Mouse (Mus musculus) embryonic facial prominence, embryonic 14.5 days (tissue): ENCODE measurements around the gene Cyp2d22. TPM values are rescaled to one million over a fixed set of nuclear protein-coding genes. Genes with fewer than 3 reads are reported as not detected.

Experiments
- ATAC-seq: fragments of 200-750 bp; cut with Nextera tagmentation; 2 replicates; pipeline ENCODE4 v1.8.0; 2017; ENCODE audit warnings: low read depth, moderate number of reproducible peaks, moderate TSS enrichment
- DNase-seq: peaks from one replicate; pipeline ENCODE4 v3.0.0-alpha.2; 2015; ENCODE audit warnings: low spot score
- H3K27ac ChIP-seq: fragments of 300-500 bp; sonication (generic); replicated peaks from 2 replicates; pipeline ENCODE4 v1.5.1; 2014; ENCODE audit warnings: low read depth, mild to moderate bottlenecking, low read length, moderate library complexity
- H3K27me3 ChIP-seq: fragments of 300-500 bp; sonication (generic); replicated peaks from 2 replicates; pipeline ENCODE4 v1.6.1; 2014; ENCODE audit warnings: low read length; ENCODE audit not compliant: control insufficient read depth, insufficient read depth
- H3K36me3 ChIP-seq: fragments of 300-500 bp; sonication (generic); 2 replicates; pipeline ENCODE4 v1.6.1; 2014; ENCODE audit warnings: low read length, mixed read lengths; ENCODE audit not compliant: control insufficient read depth, insufficient read depth
- H3K4me1 ChIP-seq: fragments of 300-500 bp; sonication (generic); 2 replicates; pipeline ENCODE4 v1.6.1; 2014; ENCODE audit warnings: antibody characterized with exemption, low read length; ENCODE audit not compliant: control insufficient read depth, insufficient read depth
- H3K4me2 ChIP-seq: fragments of 300-500 bp; sonication (generic); 2 replicates; pipeline ENCODE4 v1.6.1; 2014; ENCODE audit warnings: low read depth, mild to moderate bottlenecking, low read length, moderate library complexity, mixed read lengths
- H3K4me3 ChIP-seq: fragments of 300-500 bp; sonication (generic); 2 replicates; pipeline ENCODE4 v1.5.1; 2014; ENCODE audit warnings: low read depth, mild to moderate bottlenecking, low read length
- H3K9ac ChIP-seq: fragments of 300-500 bp; sonication (generic); 2 replicates; pipeline ENCODE4 v1.6.1; 2014; ENCODE audit warnings: low read depth, mild to moderate bottlenecking, low read length, moderate library complexity, mixed read lengths
- H3K9me3 ChIP-seq: fragments of 300-500 bp; sonication (generic); 2 replicates; pipeline ENCODE4 v1.6.1; 2016; ENCODE audit warnings: low read length; ENCODE audit not compliant: control insufficient read depth
- WGBS: fragments of 180-500 bp; shearing (Covaris S2); extraction: QIAGEN DNeasy Blood & Tissue Kit; methylation state at CpG from one replicate; pipeline ENCODE4 v1.1.7; 2014; 5-methylcytosine and 5-hydroxymethylcytosine counted together
- polyA plus RNA-seq: library from polyadenylated mRNA; unstranded; fragments of >200 nt; fragmentation: Nextera tagmentation; extraction: Ambion mirVana; gene quantifications from 2 replicates; pipeline ENCODE4 v1.2.1, GENCODE M21; 2014

Gene Cyp2d22
- polyA plus RNA-seq, 1 experiment from 2014 or later, result 5.6 TPM

DNA sequence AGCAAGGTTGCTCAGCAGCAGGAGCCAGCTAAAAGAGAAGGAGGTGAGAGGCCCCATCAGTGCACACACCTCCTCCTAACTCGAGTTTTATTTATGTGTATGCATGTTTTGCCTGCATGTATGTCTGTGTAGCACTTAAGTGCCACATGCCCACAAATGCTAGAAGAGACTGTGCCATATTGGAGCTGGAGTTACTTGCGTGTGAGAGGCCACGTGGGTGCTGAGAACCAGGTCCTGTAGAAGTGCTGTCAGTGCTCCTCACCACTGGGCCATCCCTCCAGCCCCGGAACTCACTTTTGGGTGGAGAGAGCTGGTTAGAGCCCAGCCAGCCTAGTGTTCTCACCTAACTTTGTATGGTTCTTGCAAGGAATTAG is 32.8 kb downstream of the Cyp2d22 start:
- DNase-seq (no peak), ATAC-seq (no peak)
- 81% methylated on average over 4 of the region's 4 CpGs for WGBS
- peaks cover 10% of the 10 kb centered on the region; the same call in 1 of the 2 replicates for H3K4me1 ChIP-seq
- peak overlapping the region; percentile 79; the same call in 1 of the 2 replicates for H3K9ac ChIP-seq
- no peaks in the 10 kb centered on the region for H3K27me3 ChIP-seq
- 0 out of 2 replicates have a peak overlapping the region, but pooled peaks have one; percentile 75 for H3K27ac ChIP-seq
- peak overlapping the region; percentile 96 for H3K4me2 ChIP-seq
- peaks cover 49% of the 10 kb centered on the region for H3K36me3 ChIP-seq
- no peaks in the 10 kb centered on the region for H3K9me3 ChIP-seq
- peak overlapping the region; percentile 71 for H3K4me3 ChIP-seq

DNA sequence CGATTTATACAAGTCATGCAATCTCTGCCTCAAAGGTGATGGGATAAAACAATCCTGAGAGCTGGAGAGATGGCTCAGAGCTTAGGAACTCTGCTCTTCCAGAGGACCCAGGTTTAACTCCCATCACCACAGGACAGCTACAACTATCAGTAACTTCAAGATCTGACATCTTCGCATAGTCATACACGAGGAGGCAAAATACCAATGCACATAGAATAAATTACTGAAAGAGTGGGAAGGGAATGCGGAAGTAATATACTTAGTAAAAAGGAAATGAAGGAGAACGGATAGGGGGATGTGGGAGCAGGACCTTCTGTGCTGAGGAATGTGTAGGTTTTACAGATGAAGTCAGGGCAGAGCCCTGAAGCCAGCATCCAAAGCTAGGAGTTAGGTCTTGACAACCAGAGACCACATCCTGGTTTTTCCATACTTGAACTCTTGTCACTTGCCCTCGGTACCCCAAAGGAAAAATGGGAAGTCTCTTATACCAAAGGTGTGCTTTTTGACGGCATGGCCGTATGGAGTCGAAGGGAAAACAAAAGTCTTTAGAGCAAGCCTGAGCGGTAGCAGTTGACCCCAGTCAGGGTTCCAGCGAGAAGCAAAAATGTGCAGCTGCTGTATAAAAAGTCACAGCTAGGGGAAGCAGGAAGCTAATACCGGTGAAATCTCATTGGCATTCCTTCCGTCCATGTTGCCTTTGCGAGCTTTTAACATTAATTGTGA is 33.3 kb downstream of the Cyp2d22 start:
- Histone ChIP-seq H3K4me2 (peak overlapping the region; percentile 96), H3K9me3 (no peaks in the 10 kb centered on the region), H3K27ac (peak overlapping the region; percentile 75), H3K9ac (peak overlapping the region; percentile 79), H3K4me1 (peaks cover 16% of the 10 kb centered on the region), H3K36me3 (peaks cover 49% of the 10 kb centered on the region), H3K27me3 (no peaks in the 10 kb centered on the region), H3K4me3 (peak overlapping the region; percentile 71)
- no peak for DNase-seq
- ATAC-seq, result no peak
- WGBS, result 54% methylated on average over 14 of the region's 14 CpGs

DNA sequence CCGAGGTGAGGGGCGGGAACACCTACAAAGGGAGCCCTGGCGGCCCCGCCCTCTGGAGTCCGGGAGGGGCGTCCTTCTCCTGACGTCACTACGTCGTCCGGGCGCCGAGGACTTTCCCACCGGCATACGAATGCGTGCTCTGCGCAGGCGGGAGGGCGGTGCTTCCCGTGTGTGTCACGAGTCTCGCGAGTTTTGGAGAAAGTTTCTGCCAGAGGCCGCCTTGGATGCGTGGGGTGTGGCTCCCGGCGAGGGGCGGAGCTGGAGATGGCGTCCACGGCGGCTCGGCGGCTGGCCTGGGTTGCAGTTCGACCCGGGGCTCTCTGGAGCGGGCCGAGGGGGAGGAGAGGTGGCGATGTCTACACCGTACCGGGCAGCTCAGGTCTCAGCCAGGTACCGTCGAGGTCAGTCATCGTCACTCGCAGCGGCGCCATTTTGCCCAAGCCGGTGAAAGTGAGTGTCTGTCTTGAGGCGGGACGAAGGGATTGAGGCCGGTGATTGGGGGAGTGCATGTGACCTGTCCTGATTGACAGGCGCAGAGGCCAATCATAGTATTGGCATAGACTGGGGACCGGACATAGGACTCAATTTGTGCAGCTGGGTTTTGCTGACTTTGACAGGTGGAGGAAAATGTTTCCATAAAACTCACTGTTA is 34.1 kb downstream of the Cyp2d22 start:
- H3K9ac ChIP-seq, result peak overlapping the region; percentile 79

DNA sequence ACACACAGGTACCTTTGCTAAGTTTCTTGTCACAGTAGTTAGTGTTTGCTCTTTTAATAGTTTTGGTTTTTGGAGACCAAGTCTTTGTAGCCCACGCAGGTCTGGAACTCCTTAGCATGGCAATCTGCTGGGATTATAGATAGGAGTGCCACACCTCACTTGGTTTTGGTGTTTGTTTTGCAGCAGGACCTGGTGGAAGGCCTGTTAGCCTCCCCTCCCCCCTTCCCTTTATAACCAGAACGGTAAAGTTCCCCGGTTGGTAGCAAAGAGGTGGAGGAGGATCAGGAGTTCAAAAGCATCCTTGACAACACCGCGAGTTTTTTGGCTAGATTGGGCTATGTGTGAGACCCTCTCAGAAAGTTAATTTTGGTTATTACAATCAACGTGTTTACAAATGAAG is 35.1 kb downstream of the Cyp2d22 start:
- no peaks in the 10 kb centered on the region for H3K9me3 ChIP-seq
- H3K9ac ChIP-seq, result no peak overlapping the region
- ATAC-seq (no peak), DNase-seq (no peak)
- H3K27me3 ChIP-seq, result no peaks in the 10 kb centered on the region
- no peak overlapping the region for H3K4me2 ChIP-seq
- no peak overlapping the region for H3K4me3 ChIP-seq
- peaks cover 36% of the 10 kb centered on the region for H3K36me3 ChIP-seq
- 88% methylated on average over 6 of the region's 6 CpGs for WGBS
- H3K27ac ChIP-seq, result no peak overlapping the region
- H3K4me1 ChIP-seq, result peaks cover 18% of the 10 kb centered on the region

More for the DNA sequence above, 34.1 kb downstream of the Cyp2d22 start:
- ATAC-seq, result peak; percentile 97
- peak; percentile 99 for DNase-seq
- Histone ChIP-seq H3K36me3 (peaks cover 46% of the 10 kb centered on the region), H3K27ac (peak overlapping the region; percentile 88), H3K9me3 (no peaks in the 10 kb centered on the region), H3K27me3 (no peaks in the 10 kb centered on the region), H3K4me1 (peaks cover 18% of the 10 kb centered on the region), H3K4me2 (peak overlapping the region; percentile 96), H3K4me3 (peak overlapping the region; percentile 71)
- WGBS, result under 1% methylated on average over 42 of the region's 51 CpGs

DNA sequence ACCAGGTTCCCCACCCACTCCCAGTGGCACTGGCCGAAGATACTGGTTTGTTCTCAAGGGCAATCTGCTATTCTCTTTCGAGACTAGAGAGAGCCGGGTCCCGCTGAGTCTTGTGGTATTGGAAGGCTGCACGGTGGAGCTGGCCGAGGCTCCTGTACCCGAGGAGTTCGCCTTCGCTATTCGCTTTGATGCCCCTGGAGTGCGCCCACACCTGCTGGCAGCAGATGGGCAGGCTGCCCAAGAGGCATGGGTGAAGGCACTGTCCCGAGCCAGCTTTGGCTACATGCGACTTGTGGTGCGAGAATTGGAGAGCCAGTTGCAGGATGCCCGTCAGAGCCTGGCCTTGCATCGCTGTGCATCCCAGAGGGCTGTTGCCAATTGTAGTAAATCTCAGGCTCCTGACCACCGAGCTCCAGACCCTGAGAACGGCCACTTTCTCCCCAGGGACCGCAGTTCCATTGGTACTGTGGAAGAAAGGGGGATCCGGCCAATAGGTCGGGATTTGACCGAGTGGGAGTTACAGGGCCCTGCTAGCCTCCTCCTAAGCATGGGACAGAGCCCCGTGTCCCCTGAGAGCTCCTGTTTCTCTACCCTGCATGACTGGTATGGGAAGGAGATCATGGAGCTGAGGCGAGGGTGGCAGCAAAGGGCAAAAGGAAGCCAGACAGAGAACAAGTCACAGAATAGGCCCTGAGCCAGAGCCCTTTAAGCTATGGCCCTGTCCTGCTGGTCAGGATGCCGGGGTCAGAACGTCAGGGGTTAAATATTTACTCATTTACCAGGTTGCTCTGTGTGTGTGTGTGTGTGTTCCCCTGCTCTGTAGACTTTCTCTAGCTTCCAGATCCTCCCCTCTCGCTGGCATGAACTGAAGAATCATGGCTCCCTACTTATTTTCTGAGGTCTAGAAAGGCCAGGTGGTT is 36.4 kb downstream of the Cyp2d22 start:
- no peak overlapping the region for H3K4me2 ChIP-seq
- H3K4me1 ChIP-seq, result peaks cover 24% of the 10 kb centered on the region
- no peak for ATAC-seq
- no peak overlapping the region for H3K9ac ChIP-seq
- H3K4me3 ChIP-seq, result no peak overlapping the region
- H3K9me3 ChIP-seq, result no peaks in the 10 kb centered on the region
- DNase-seq, result no peak
- H3K27me3 ChIP-seq, result no peaks in the 10 kb centered on the region
- H3K27ac ChIP-seq, result no peak overlapping the region
- peaks cover 23% of the 10 kb centered on the region for H3K36me3 ChIP-seq
- 93% methylated on average over 27 of the region's 27 CpGs for WGBS

DNA sequence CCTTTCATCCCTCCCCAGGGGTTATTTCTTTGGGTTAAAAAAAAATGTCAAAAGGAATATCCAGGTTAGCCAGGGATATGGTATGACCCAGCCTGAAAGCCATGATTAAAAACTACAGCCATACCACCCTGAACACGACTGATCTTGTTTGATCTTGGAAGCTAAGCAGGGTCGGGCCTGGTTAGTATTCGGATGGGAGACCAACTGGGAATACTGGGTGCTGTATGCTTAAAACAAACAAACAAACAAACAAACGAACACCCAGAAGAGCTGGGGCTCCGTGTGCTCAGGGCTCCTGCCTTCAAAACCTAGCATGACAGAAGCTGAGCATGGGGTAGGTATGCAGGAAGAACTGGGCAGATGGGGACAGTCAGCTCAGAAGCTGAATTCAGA is 37.5 kb downstream of the Cyp2d22 start:
- DNase-seq (no peak), ATAC-seq (no peak)
- Histone ChIP-seq H3K4me2 (peak overlapping the region; percentile 80; the same call in 1 of the 2 replicates), H3K4me3 (no peak overlapping the region), H3K4me1 (peaks cover 31% of the 10 kb centered on the region), H3K9ac (0 out of 2 replicates have a peak overlapping the region, but pooled peaks have one; percentile 87), H3K9me3 (no peaks in the 10 kb centered on the region), H3K27me3 (no peaks in the 10 kb centered on the region), H3K27ac (0 out of 2 replicates have a peak overlapping the region, but pooled peaks have one; percentile 85), H3K36me3 (peaks cover 12% of the 10 kb centered on the region)
- 70% methylated on average over 5 of the region's 5 CpGs for WGBS

DNA sequence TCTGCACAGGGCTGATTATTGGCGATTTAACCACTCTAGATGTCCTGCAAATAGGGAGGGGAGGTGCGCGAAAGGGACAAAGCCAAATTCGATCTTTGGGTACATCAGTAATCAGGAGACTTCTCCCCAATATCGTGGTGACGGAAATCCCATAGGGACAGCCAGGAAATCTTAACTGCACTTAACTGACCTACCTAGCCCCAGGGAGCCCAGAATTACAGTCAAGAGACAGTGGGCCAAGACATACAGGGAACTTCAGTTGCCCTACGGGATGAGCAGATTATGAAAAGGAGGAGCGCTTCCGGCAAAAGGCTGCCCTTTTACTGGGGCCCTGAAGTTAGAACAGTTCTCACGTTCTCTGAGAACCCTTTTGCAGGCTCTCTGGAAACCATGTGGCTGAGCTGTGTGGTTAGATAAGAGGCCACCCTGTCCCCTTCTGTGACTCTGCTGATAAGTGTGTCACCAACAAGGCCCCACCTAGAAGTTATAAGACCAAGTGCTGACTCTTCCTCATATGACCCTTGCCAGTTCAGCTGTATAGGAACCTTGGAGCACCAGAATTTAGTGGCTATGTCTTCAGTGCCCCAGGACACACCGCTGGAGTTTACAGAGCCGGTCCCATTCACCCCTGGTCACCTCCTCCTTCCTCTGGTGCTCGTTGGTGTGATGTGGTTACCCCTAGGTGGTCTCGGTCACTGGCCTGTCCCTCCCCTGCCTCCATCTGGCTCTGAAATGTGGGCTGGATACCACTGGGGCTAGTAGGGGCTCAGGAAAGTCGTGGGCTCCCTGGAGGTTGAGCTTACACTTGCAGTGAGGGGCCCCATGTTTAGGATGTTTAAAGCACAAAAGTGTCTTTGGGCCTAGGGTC is 38.2 kb downstream of the Cyp2d22 start:
- WGBS, result 48% methylated on average over 15 of the region's 15 CpGs
- H3K4me3 ChIP-seq, result peak overlapping the region; percentile 56
- peaks cover 8% of the 10 kb centered on the region; the same call in 1 of the 2 replicates for H3K36me3 ChIP-seq
- peak overlapping the region; percentile 80 for H3K4me2 ChIP-seq
- H3K27me3 ChIP-seq, result no peaks in the 10 kb centered on the region
- H3K27ac ChIP-seq, result peak overlapping the region; percentile 85
- ATAC-seq, result no peak
- DNase-seq, result no peak
- peaks cover 28% of the 10 kb centered on the region for H3K4me1 ChIP-seq
- no peaks in the 10 kb centered on the region for H3K9me3 ChIP-seq
- H3K9ac ChIP-seq, result peak overlapping the region; percentile 87
